Mouse (Mus musculus): ENCODE data around the gene Snapc4.

Gene Snapc4

DNA sequence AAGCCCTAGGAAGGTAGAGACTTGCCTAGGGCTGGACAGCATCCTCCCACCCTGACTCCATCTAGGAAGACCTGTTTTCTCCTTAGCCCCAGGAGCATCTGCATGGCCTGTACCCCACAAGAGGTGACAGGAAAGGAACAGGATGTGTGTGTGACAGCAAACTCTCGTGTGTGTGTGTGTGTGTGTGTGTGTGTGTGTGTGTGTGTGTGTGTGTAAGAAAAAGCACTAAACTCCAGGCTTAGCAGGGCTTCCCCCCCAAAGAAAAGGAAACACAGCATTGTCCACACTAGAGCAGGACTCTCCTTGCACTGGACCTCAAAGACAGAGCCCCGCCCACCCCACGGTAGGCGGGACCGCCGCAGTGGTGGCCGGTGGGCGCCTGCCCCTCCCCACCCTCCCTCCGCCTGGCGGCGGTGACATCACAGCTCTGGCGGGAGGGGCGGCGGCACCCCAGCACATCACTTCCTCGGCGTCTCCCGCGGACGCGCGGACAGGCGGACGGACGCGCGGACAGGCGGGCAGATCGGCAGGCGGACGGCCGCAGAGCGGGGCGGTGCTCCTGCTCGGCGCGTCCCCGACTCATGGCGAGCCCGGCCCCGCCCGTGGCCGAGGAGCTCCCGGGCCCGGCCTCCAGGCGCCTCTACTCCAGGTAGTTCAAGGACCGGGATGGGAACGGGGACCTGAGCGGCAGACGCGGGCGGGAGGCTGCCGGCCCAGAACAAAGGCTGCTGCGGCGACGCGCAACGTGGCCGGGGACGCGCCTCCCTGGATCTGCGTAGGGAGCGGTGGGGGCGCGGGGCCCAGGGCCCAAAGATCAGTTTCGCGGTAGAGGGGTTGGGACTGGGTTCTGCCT lies 65.2 kb downstream of the Snapc4 start, which contains the start of gene Gpsm1:
Gpsm1 (plus strand) TSS at position 444 of the 853 bp plus-strand sequence.
- no peak for DNase-seq (ENCODE audit: extremely low read depth, low read depth)

DNA sequence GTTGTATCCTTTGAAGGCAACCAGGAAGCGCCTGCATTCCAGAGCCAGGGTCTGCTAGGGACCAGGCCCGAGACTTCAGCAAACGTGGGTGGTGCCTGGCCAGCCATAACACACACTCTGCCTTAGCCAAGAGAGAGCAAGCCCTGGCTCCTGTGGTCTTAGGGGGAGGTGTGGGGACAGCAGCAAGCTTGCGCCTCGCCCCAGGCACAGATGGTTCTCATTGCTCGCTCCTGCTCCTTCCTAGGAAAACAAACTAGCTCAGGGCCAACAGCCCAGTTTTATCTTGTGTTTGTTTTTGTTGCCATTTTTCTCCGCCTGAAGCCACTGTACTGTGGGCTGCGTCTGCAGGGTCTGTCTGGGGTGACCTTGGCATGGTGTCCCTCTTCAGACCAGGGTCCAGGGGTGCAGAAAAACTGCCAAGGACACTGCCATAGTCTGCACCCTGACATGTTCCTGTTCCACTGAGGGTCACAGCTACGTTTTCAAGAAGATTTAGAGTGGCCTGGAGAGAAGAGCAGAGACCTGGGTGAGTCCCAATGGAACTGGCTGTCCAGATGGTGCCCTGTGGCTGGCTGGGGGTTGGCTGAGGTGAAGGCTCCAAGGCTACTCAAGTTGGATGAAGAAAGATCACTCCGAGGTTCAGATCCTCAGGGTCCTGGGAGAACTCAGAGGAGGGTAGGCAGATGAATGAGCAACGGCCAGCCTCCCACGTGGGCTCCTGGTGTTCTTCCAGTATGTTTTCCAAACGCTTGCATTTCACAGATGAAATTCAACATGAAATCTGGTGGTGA lies 66.0 kb downstream of the Snapc4 start:
- DNase-seq (ENCODE audit: extremely low read depth, low read depth): no peak

GRCm38 (mm10) chr2:26313394-26313793 lies 67.1 kb downstream of the Snapc4 start:
- DNase-seq (ENCODE audit: extremely low read depth, low read depth): no peak

- DNase-seq (ENCODE audit: extremely low read depth, low read depth): no peak
These were observed 67.6 kb downstream of the Snapc4 start for GRCm38 (mm10) chr2:26312812-26313211.

All from MEL-GATA-1-ER (cell line).